Mouse (Mus musculus): ENCODE data around the gene Pdk1.
"Not testable (repeated sequence)": the region's sequence is repeated elsewhere in the genome, so short reads cannot be mapped to it uniquely, and the experiment has no call there.

Pdk1 gene

GRCm38 (mm10) chr2:71872801-71873443 lies at the start of gene Pdk1:
TSS of gene Pdk1 (plus strand) at chr2:71873224.
- peak; percentile 94 for DNase-seq (ENCODE audit: low read depth, low spot score)

GRCm38 (mm10) chr2:71824146-71824545 lies 48.9 kb upstream of the Pdk1 start:
- no peak for DNase-seq (ENCODE audit: low read depth, low spot score)

GRCm38 (mm10) chr2:71827711-71828110 lies 45.3 kb upstream of the Pdk1 start:
- DNase-seq (ENCODE audit: low read depth, low spot score), result no peak

- no peak for DNase-seq (ENCODE audit: low read depth, low spot score)
Observed at GRCm38 (mm10) chr2:71828928-71829327, 44.1 kb upstream of the Pdk1 start.

- DNase-seq (ENCODE audit: low read depth, low spot score), result no peak
Observed at GRCm38 (mm10) chr2:71833626-71834025, 39.4 kb upstream of the Pdk1 start.

- DNase-seq (ENCODE audit: low read depth, low spot score), result no peak
Observed at GRCm38 (mm10) chr2:71834371-71834770, 38.7 kb upstream of the Pdk1 start.

- no peak for DNase-seq (ENCODE audit: low read depth, low spot score)
Observed at GRCm38 (mm10) chr2:71835556-71835955, 37.5 kb upstream of the Pdk1 start.

GRCm38 (mm10) chr2:71836232-71836631 lies 36.8 kb upstream of the Pdk1 start:
- DNase-seq (ENCODE audit: low read depth, low spot score), result no peak

- DNase-seq (ENCODE audit: low read depth, low spot score), result no peak
Observed at GRCm38 (mm10) chr2:71837261-71837660, 35.8 kb upstream of the Pdk1 start.

- DNase-seq (ENCODE audit: low read depth, low spot score), result peak; percentile 41
Observed at GRCm38 (mm10) chr2:71837791-71838190, 35.2 kb upstream of the Pdk1 start.

GRCm38 (mm10) chr2:71843316-71843715 lies 29.7 kb upstream of the Pdk1 start:
- no peak for DNase-seq (ENCODE audit: low read depth, low spot score)

GRCm38 (mm10) chr2:71844906-71845305 lies 28.1 kb upstream of the Pdk1 start:
- no peak for DNase-seq (ENCODE audit: low read depth, low spot score)

- not testable (repeated sequence) for DNase-seq (ENCODE audit: low read depth, low spot score)
Observed at GRCm38 (mm10) chr2:71852161-71852560, 20.9 kb upstream of the Pdk1 start.

- no peak for DNase-seq (ENCODE audit: low read depth, low spot score)
Observed at GRCm38 (mm10) chr2:71855076-71855475, 17.9 kb upstream of the Pdk1 start.

- DNase-seq (ENCODE audit: low read depth, low spot score), result no peak
Observed at GRCm38 (mm10) chr2:71863531-71864173, 9.4 kb upstream of the Pdk1 start.

GRCm38 (mm10) chr2:71865022-71865421 lies 8.0 kb upstream of the Pdk1 start:
- DNase-seq (ENCODE audit: low read depth, low spot score), result peak; percentile 92

- DNase-seq (ENCODE audit: low read depth, low spot score), result no peak
Observed at GRCm38 (mm10) chr2:71865935-71866334, 7.1 kb upstream of the Pdk1 start.

- DNase-seq (ENCODE audit: low read depth, low spot score), result no peak
Observed at GRCm38 (mm10) chr2:71866565-71866964, 6.5 kb upstream of the Pdk1 start.

- no peak for DNase-seq (ENCODE audit: low read depth, low spot score)
Observed at GRCm38 (mm10) chr2:71867019-71867418, 6.0 kb upstream of the Pdk1 start.

GRCm38 (mm10) chr2:71867480-71867879 lies 5.5 kb upstream of the Pdk1 start:
- DNase-seq (ENCODE audit: low read depth, low spot score), result no peak

GRCm38 (mm10) chr2:71868256-71868655 lies 4.8 kb upstream of the Pdk1 start:
- DNase-seq (ENCODE audit: low read depth, low spot score), result no peak

- no peak for DNase-seq (ENCODE audit: low read depth, low spot score)
Observed at GRCm38 (mm10) chr2:71872141-71872540, 883 bp upstream of the Pdk1 start.

Measured in telencephalon, adult 2 months (tissue).